Mouse (Mus musculus) mouse embryonic stem cell (cell line): Measurements from ENCODE around the gene Lair1.

Experiments
- in situ Hi-C, 2 experiments: fragments of 300-500 bp; cut with MboI; formaldehyde crosslinking; loops; 1 replicate in 1 of 2; 3 replicates in 1 of 2; pipeline ENCODE4 v1.14.3; 2019 to 2020; ENCODE audit warnings: low sequenced_read_pairs in 2 of 2, low pct_unique_long_range_greater_than_20kb in 1 of 2, mixed read lengths in 1 of 2; ENCODE audit not compliant: unreplicated experiment in 1 of 2

The Lair1 gene

GRCm38 (mm10) chr7:4063013-4063412, at the start of gene Lair1:
Lair1 (minus strand) TSS chr7:4063204.
- in situ Hi-C loops: no loop called here

- in situ Hi-C loops: no loop called here
Measured at GRCm38 (mm10) chr7:4111766-4112165, 48.8 kb upstream of the Lair1 start.

GRCm38 (mm10) chr7:4103411-4103810, 40.4 kb upstream of the Lair1 start:
- in situ Hi-C loops: no loop called here

- in situ Hi-C loops: no loop called here
Measured at GRCm38 (mm10) chr7:4101144-4101543, 38.1 kb upstream of the Lair1 start.

GRCm38 (mm10) chr7:4098832-4099231, 35.8 kb upstream of the Lair1 start:
- in situ Hi-C loops: no loop called here

- in situ Hi-C loops: no loop called here
Measured at GRCm38 (mm10) chr7:4098301-4098700, 35.3 kb upstream of the Lair1 start.

- in situ Hi-C loops: no loop called here
Measured at GRCm38 (mm10) chr7:4091170-4091569, 28.2 kb upstream of the Lair1 start.

- in situ Hi-C loops: no loop called here
Measured at GRCm38 (mm10) chr7:4088679-4089078, 25.7 kb upstream of the Lair1 start.

- in situ Hi-C loops: no loop called here
Measured at GRCm38 (mm10) chr7:4087896-4088480, 25.0 kb upstream of the Lair1 start.

GRCm38 (mm10) chr7:4087238-4087895, 24.4 kb upstream of the Lair1 start:
- in situ Hi-C loops: no loop called here

GRCm38 (mm10) chr7:4085562-4085961, 22.6 kb upstream of the Lair1 start:
- in situ Hi-C loops: no loop called here

GRCm38 (mm10) chr7:4084161-4084560, 21.2 kb upstream of the Lair1 start:
- in situ Hi-C loops: no loop called here

GRCm38 (mm10) chr7:4082804-4083203, 19.8 kb upstream of the Lair1 start:
- in situ Hi-C loops: no loop called here

- in situ Hi-C loops: no loop called here
Measured at GRCm38 (mm10) chr7:4081706-4082105, 18.7 kb upstream of the Lair1 start.

- in situ Hi-C loops: no loop called here
Measured at GRCm38 (mm10) chr7:4080552-4080951, 17.5 kb upstream of the Lair1 start.

- in situ Hi-C loops: no loop called here
Measured at GRCm38 (mm10) chr7:4079511-4079910, 16.5 kb upstream of the Lair1 start.

GRCm38 (mm10) chr7:4073144-4073543, 10.1 kb upstream of the Lair1 start:
- in situ Hi-C loops: no loop called here

- in situ Hi-C loops: no loop called here
Measured at GRCm38 (mm10) chr7:4071066-4071465, 8.1 kb upstream of the Lair1 start.

GRCm38 (mm10) chr7:4063714-4064425, 866 bp upstream of the Lair1 start:
- in situ Hi-C loops: no loop called here
